Mouse (Mus musculus): ENCODE measurements around the gene 1810043G02Rik. TPM values are rescaled to one million over a fixed set of nuclear protein-coding genes. Genes with fewer than 3 reads are reported as not detected.

1810043G02Rik gene
- 10.6 and 12.8 TPM in 2 replicates for total RNA-seq (2023)

DNA sequence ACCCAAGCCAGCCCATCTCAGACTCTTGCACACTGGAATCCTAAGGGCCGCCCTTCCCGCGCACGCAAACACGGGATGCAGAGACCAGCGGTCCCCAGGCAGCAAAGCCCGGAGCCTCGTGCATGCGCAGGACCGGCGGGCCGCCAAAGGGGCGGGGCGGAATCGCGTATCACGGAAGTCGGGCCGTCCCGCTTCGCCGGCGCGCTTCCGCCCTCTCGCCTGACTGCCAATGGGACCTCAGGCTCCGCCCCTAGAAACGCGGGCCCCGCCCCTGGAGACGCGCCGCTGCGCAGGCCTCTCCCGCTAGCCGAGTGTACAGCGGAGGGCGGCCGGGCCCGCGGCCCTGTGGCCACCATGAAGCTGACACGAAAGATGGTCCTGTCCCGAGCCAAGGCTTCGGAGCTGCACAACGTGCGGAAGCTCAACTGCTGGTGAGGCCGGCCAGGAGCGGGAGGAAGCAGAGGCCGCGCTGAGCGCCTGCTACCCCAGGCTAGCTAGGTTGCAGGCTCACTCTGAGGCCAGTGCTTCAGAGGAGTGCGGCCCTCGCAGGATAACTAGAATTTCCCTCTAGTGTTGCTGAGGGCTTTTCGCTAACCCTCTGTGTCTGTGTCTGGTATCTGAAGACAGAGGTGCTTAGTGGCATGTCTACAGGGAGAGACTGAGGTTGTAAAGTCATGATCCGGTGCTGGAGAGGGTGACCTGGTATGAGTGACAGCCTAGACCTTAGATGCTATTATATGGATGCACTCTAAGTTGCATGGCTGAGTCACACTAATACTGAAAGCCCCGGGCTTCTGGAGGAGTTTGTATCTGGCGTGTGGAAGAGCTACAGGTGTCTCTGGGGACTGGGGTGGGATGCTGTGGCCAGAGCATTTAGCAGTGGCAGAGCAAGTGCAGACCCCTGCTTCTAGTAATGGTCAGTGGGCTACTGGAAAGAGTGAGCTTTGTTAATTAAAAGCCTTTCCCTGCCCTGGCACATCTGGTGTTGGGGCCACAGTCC, at the start of gene 1810043G02Rik:
Gene 1810043G02Rik, plus strand, starts transcription at position 174 of the 1,000 bp plus-strand sequence.

DNA sequence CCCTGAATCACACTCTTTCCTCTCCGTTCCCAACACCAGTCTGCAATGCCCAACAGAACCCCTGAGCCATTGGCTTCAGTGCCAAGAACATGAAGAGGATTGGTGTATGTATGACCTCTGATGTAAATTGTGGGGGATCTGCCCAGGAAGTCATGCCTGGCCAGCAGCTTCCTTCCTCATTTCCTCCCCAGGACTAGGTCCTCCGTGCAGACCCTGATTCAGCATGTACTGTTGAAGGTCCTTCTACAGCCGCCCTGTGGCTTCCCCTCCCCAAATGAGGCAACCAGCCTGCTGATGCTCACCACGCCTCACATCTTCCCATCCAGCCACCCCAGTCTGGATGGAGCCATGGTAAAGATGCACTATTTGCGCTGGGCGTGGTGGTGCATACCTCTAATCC, 7.8 kb upstream of the 1810043G02Rik start, which contains the start of gene Trpm2:
Gene Trpm2, minus strand, starts transcription at position 83 of the 400 bp plus-strand sequence.

DNA sequence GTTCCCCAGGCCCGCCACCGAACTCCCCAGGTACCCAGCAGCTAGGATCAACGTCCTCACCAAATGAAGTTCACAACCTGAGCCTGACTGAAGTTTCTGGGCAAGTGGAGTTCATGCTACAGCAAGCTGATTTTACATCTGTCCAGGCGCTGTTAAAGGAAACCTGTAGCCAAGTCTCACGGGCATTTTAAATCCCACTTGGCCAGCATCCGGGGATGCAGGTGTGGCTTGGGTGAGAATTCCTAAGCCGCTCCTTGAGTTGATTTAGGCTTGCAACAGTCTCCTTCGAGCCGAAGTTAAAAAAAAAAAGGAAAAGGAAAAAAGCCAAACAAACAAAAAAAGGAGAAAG, 31.6 kb downstream of the 1810043G02Rik start, which contains the start of gene Pfkl:
Gene Pfkl, minus strand, starts transcription at position 139 of the 349 bp plus-strand sequence.

Other genes with a start within 250 kb of the 1810043G02Rik start
- not detected in 2 replicates for gene Gm18596, start 235.9 kb upstream of the 1810043G02Rik start, total RNA-seq (2023)
- not detected in 2 replicates for gene Gm9736, start 227.2 kb upstream of the 1810043G02Rik start, total RNA-seq (2023)
- not detected in 2 replicates for gene Gm3233, start 218.8 kb upstream of the 1810043G02Rik start, total RNA-seq (2023)
- not detected in 2 replicates for gene Gm3238, start 207.2 kb upstream of the 1810043G02Rik start, total RNA-seq (2023)
- not detected in 2 replicates for gene Gm7138, start 201.6 kb upstream of the 1810043G02Rik start, total RNA-seq (2023)
- gene Gm3250, start 196.0 kb upstream of the 1810043G02Rik start, total RNA-seq (2023): not detected in 2 replicates
- gene Gm7137, start 190.3 kb upstream of the 1810043G02Rik start, total RNA-seq (2023): not detected in 2 replicates
- not detected in 2 replicates for gene Gm9639, start 183.4 kb upstream of the 1810043G02Rik start, total RNA-seq (2023)
- gene Gm19668, start 179.4 kb upstream of the 1810043G02Rik start, total RNA-seq (2023): not detected in 2 replicates
- not detected in 2 replicates for gene Gm9507, start 166.7 kb upstream of the 1810043G02Rik start, total RNA-seq (2023)
- not detected in 2 replicates for gene Gm2696, start 163.8 kb upstream of the 1810043G02Rik start, total RNA-seq (2023)
- not detected in 2 replicates for gene Krtap10-4, start 151.4 kb upstream of the 1810043G02Rik start, total RNA-seq (2023)
- gene Krtap10-10, start 142.6 kb upstream of the 1810043G02Rik start, total RNA-seq (2023): not detected in 2 replicates
- gene Gm36176, start 131.7 kb upstream of the 1810043G02Rik start, total RNA-seq (2023): not detected in 2 replicates
- gene Gm10318, start 125.7 kb upstream of the 1810043G02Rik start, total RNA-seq (2023): not detected in 2 replicates
- not detected in 2 replicates for gene Gm3285, start 116.5 kb upstream of the 1810043G02Rik start, total RNA-seq (2023)
- 0.39 and 1.0 TPM in 2 replicates for gene Lrrc3, start 76.0 kb upstream of the 1810043G02Rik start, total RNA-seq (2023)
- gene Trpm2, start 8.0 kb upstream of the 1810043G02Rik start, total RNA-seq (2023): 254 and 380 TPM in 2 replicates
- 39.7 and 51.3 TPM in 2 replicates for gene Pfkl, start 31.6 kb downstream of the 1810043G02Rik start, total RNA-seq (2023)
- gene Dnmt3l, start 63.4 kb downstream of the 1810043G02Rik start, total RNA-seq (2023): 2.9 and 5.2 TPM in 2 replicates
- not detected in 2 replicates for gene Aire, start 65.1 kb downstream of the 1810043G02Rik start, total RNA-seq (2023)
- 55.4 and 64.3 TPM in 2 replicates for gene Icosl, start 90.8 kb downstream of the 1810043G02Rik start, total RNA-seq (2023)
- 14.7 and 14.8 TPM in 2 replicates for gene D10Jhu81e, start 191.3 kb downstream of the 1810043G02Rik start, total RNA-seq (2023)
- gene Pwp2, start 206.6 kb downstream of the 1810043G02Rik start, total RNA-seq (2023): 3.2 and 3.7 TPM in 2 replicates

Data from neutrophil, adult 65 days (primary cell).